Mouse (Mus musculus): ENCODE data around the gene Nox4. TPM values are rescaled to one million over a fixed set of nuclear protein-coding genes. Genes with fewer than 3 reads are reported as not detected.

Gene Nox4
- polyA plus RNA-seq (2012; rRNA removed): 0.10 and 0.27 TPM in 2 replicates

DNA sequence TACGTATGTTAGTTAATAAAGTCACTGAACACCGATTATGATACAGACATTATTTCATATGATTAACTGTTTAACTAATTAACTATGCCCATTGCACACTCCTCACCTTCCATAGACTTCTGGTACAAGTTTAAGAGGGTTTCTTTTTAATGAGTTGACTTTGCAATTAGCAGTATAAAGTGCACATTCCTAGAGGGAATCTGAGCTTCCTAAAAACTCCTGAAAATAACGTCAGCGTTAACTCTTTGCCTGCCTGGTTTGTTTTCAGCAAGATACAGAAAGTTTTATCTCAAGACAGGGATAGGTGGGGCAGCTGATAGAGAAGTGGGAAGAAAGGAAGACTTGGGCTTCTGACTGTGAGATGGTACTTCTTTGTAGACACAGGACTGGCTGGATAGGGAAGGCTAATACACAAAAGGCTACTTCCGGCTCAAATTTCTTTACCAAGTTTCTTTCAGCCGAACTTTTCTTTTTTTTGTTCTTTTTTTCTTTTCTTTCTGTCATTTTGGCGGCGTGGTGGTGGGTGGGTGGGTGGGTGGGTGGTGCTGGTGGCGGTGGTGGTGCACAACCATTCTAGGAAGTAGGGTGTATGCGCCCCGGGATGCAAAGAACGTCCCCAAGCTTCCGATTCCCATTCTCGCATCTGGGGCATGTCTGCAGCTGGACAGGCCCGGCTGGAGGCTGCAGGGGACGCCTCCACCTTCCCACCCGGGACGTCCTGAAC, at the start of gene Nox4:
TSS of gene Nox4 (plus strand) at position 241 of the 724 bp plus-strand sequence.

Other genes starting within 250 kb of the Nox4 start
- not detected in 2 replicates for gene Vmn2r79, start 250.0 kb upstream of the Nox4 start, polyA plus RNA-seq (2012; rRNA removed)
- gene Tyr, start 247.4 kb downstream of the Nox4 start, polyA plus RNA-seq (2012; rRNA removed): not detected in 2 replicates